Mouse (Mus musculus) B cell, adult 2 months (primary cell): ENCODE data around the gene Hoxb9.

Experiments
- DNase-seq, 2 experiments: peaks; one replicate each; pipeline ENCODE4 v3.0.0; 2022

Gene Hoxb9

GRCm38 (mm10) chr11:96314671-96315343, 43.5 kb downstream of the Hoxb9 start:
- DNase-seq, result peak; percentile 27 to 30

- no peak for DNase-seq
These were observed 44.1 kb downstream of the Hoxb9 start for GRCm38 (mm10) chr11:96315344-96315681.

- no peak for DNase-seq
These were observed 45.7 kb downstream of the Hoxb9 start for GRCm38 (mm10) chr11:96316696-96317607.

- DNase-seq, result no peak
These were observed 46.5 kb downstream of the Hoxb9 start, which contains the start of gene Hoxb4 for GRCm38 (mm10) chr11:96317608-96318367. Gene Hoxb4 (plus strand): TSS chr11:96318267.

GRCm38 (mm10) chr11:96318368-96319070, 47.3 kb downstream of the Hoxb9 start:
- peak; percentile 48 to 63 for DNase-seq

GRCm38 (mm10) chr11:96319071-96319902, 48.0 kb downstream of the Hoxb9 start:
- DNase-seq, result no peak

GRCm38 (mm10) chr11:96319910-96320309, 48.7 kb downstream of the Hoxb9 start:
- DNase-seq, result peak in 1 of 2 experiments; percentile 34

- no peak for DNase-seq
These were observed 49.4 kb downstream of the Hoxb9 start for GRCm38 (mm10) chr11:96320688-96321087.

- no peak for DNase-seq
These were observed 50.6 kb downstream of the Hoxb9 start for GRCm38 (mm10) chr11:96321846-96322245.

GRCm38 (mm10) chr11:96322738-96323137, 51.5 kb downstream of the Hoxb9 start:
- DNase-seq, result no peak

GRCm38 (mm10) chr11:96323154-96323553, 51.9 kb downstream of the Hoxb9 start, which contains the start of gene Hoxb3:
Gene Hoxb3 (plus strand): TSS chr11:96323326.
- no peak for DNase-seq

GRCm38 (mm10) chr11:96324125-96324524, 52.9 kb downstream of the Hoxb9 start:
- DNase-seq, result no peak

GRCm38 (mm10) chr11:96324965-96325364, 53.7 kb downstream of the Hoxb9 start:
- DNase-seq, result no peak

GRCm38 (mm10) chr11:96325747-96326212, 54.5 kb downstream of the Hoxb9 start:
- no peak for DNase-seq
